Mouse (Mus musculus) megakaryocyte, embryonic 14.5 days (primary cell): ENCODE measurements around the gene Trim60.

Source experiments
- FLI1 ChIP-seq: IDR thresholded peaks from 2 replicates; pipeline ENCODE4 v1.6.1; 2012; ENCODE audit warnings: low read length, inconsistent platforms, mixed read lengths
- GATA1 ChIP-seq: IDR thresholded peaks from 3 replicates; pipeline ENCODE4 v1.6.1; 2012; ENCODE audit warnings: mixed read lengths, low read length, inconsistent platforms, borderline replicate concordance

DNA sequence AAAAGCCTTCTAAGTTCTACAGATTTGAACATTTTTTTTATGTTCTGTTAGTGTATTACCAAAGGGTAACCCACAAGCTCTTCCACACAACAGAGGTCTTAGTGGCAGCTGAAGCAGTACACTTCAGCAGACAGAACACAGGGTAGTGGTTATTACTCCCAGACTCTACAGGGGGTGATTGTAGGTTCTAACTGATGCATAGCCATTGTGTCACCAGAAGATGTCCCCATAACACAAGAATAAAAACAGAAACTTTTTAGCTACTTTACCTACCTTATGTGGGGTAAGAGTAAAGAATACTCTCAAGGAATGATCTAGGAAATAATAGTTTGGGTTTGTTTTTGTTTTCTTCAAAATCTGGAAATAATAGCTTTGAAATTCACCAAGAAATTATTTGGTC lies 55.5 kb downstream of the Trim60 start:
- TF ChIP-seq GATA1 = no peak
- no peak for TF ChIP-seq FLI1
